Mouse (Mus musculus): Measurements from ENCODE around the gene BC037034. TPM values are rescaled to one million over a fixed set of nuclear protein-coding genes. Genes with fewer than 3 reads are reported as not detected.
A peak's percentile ranks its signal among the peaks of the same experiment; 100 is the strongest.
"Not testable (repeated sequence)": the region's sequence is repeated elsewhere in the genome, so short reads cannot be mapped to it uniquely, and the experiment has no call there.

BC037034 gene
- polyA plus RNA-seq, 1 experiment, result 88.8 TPM

GRCm38 (mm10) chr5:138222111-138222510 lies 41.7 kb downstream of the BC037034 start:
- peak; percentile 42 to 95 for DNase-seq (ENCODE audit: extremely low spot score in 1 of 2, low spot score in 1 of 2)

- DNase-seq (ENCODE audit: extremely low spot score in 1 of 2, low spot score in 1 of 2), result no peak
These were observed 44.0 kb downstream of the BC037034 start for GRCm38 (mm10) chr5:138219864-138220263.

- not testable (repeated sequence) for DNase-seq (ENCODE audit: extremely low spot score in 1 of 2, low spot score in 1 of 2)
These were observed 47.2 kb downstream of the BC037034 start for GRCm38 (mm10) chr5:138216632-138217031.

Other genes with a start within 250 kb of the BC037034 start
- not detected in 2 replicates for gene Smok3a, start 242.8 kb downstream of the BC037034 start, polyA plus RNA-seq (2012; rRNA removed)
- not detected in 2 replicates for gene Smok3b, start 242.6 kb downstream of the BC037034 start, polyA plus RNA-seq (2012; rRNA removed)
- gene Smok3c, start 210.8 kb downstream of the BC037034 start, polyA plus RNA-seq (2012; rRNA removed), result not detected in 2 replicates
- 14.8 and 16.3 TPM in 2 replicates for gene Zkscan1, start 178.9 kb downstream of the BC037034 start, polyA plus RNA-seq (2012; rRNA removed)
- 18.0 and 21.2 TPM in 2 replicates for gene Zscan21, start 147.1 kb downstream of the BC037034 start, polyA plus RNA-seq (2012; rRNA removed)
- gene Zfp113, start 108.3 kb downstream of the BC037034 start, polyA plus RNA-seq (2012; rRNA removed), result 3.7 and 6.0 TPM in 2 replicates
- 126 and 149 TPM in 2 replicates for gene Cops6, start 103.0 kb downstream of the BC037034 start, polyA plus RNA-seq (2012; rRNA removed)
- 26.1 and 29.6 TPM in 2 replicates for gene Ap4m1, start 92.0 kb downstream of the BC037034 start, polyA plus RNA-seq (2012; rRNA removed)
- 28.7 and 30.1 TPM in 2 replicates for gene Mcm7, start 91.6 kb downstream of the BC037034 start, polyA plus RNA-seq (2012; rRNA removed)
- 56.8 and 58.4 TPM in 2 replicates for gene Taf6, start 76.6 kb downstream of the BC037034 start, polyA plus RNA-seq (2012; rRNA removed)
- 16.0 and 16.1 TPM in 2 replicates for gene Cnpy4, start 76.5 kb downstream of the BC037034 start, polyA plus RNA-seq (2012; rRNA removed)
- 7.2 and 7.5 TPM in 2 replicates for gene Mblac1, start 69.7 kb downstream of the BC037034 start, polyA plus RNA-seq (2012; rRNA removed)
- gene Nxpe5, start 38.1 kb downstream of the BC037034 start, polyA plus RNA-seq (2012; rRNA removed), result not detected in 2 replicates
- 155 and 158 TPM in 2 replicates for gene Lamtor4, start 8.6 kb downstream of the BC037034 start, polyA plus RNA-seq (2012; rRNA removed)
- gene Gal3st4, start 8.8 kb upstream of the BC037034 start, polyA plus RNA-seq (2012; rRNA removed), result 3.4 and 4.1 TPM in 2 replicates
- 0.14 TPM in 1 of 2 replicates, not detected in the other for gene Gm43720, start 15.9 kb upstream of the BC037034 start, polyA plus RNA-seq (2012; rRNA removed)
- 10.9 and 11.3 TPM in 2 replicates for gene Gpc2, start 16.0 kb upstream of the BC037034 start, polyA plus RNA-seq (2012; rRNA removed)
- gene Stag3, start 16.2 kb upstream of the BC037034 start, polyA plus RNA-seq (2012; rRNA removed), result 5.2 and 5.3 TPM in 2 replicates
- gene Pvrig, start 77.9 kb upstream of the BC037034 start, polyA plus RNA-seq (2012; rRNA removed), result 0.14 and 0.19 TPM in 2 replicates
- gene Zfp157, start 177.4 kb upstream of the BC037034 start, polyA plus RNA-seq (2012; rRNA removed), result 20.4 TPM in 2 replicates